Mouse (Mus musculus): Measurements from ENCODE around the gene Fbln5. TPM values are rescaled to one million over a fixed set of nuclear protein-coding genes. Genes with fewer than 3 reads are reported as not detected.

Fbln5 gene
- polyA plus RNA-seq, 1 experiment from 2014 or later, result 70.9 TPM

GRCm38 (mm10) chr12:101833115-101833506 is 14.3 kb upstream of the Fbln5 start:
- Histone ChIP-seq H3K9me3 (ENCODE audit: control insufficient read depth, low read length) (no peaks in the 10 kb centered on the region), H3K36me3 (ENCODE audit: control insufficient read depth, insufficient read depth, low read length) (0 out of 2 replicates have a peak, but pooled peaks cover 7% of the 10 kb centered on the region), H3K4me1 (replicated peaks; ENCODE audit: control insufficient read depth, insufficient read depth) (no peaks in the 10 kb centered on the region), H3K9ac (ENCODE audit: low read length) (no peak overlapping the region), H3K4me3 (ENCODE audit: low read depth, low read length) (no peak overlapping the region), H3K27ac (replicated peaks) (no peak overlapping the region), H3K4me2 (replicated peaks; ENCODE audit: low read depth) (no peak overlapping the region), H3K27me3 (ENCODE audit: control insufficient read depth, insufficient read depth, low read length) (no peaks in the 10 kb centered on the region)
- ATAC-seq (ENCODE audit: low FRiP score, low TSS enrichment), result 0 out of 2 replicates have a peak, but pooled peaks have one; percentile 19
- TF ChIP-seq CTCF (IDR thresholded peaks at IDR 0.05; ENCODE audit: low read depth) (no peak), EP300 (optimal IDR thresholded peaks at IDR 0.05) (no peak)
- no peak for DNase-seq (ENCODE audit: low spot score)
- 91% methylated on average over 6 of the region's 6 CpGs for whole genome bisulfite sequencing

- H3K4me1 ChIP-seq (replicated peaks; ENCODE audit: control insufficient read depth, insufficient read depth), result no peaks in the 10 kb centered on the region
- H3K27ac ChIP-seq (replicated peaks), result no peak overlapping the region
- ATAC-seq (ENCODE audit: low FRiP score, low TSS enrichment) (peak; percentile 33; the same call in 1 of the 2 replicates), DNase-seq (ENCODE audit: low spot score) (no peak)
- WGBS, result 50% methylated on average over 7 of the region's 7 CpGs
- H3K4me3 ChIP-seq (ENCODE audit: low read depth, low read length), result no peak overlapping the region
- 0 out of 2 replicates have a peak, but pooled peaks cover 7% of the 10 kb centered on the region for H3K36me3 ChIP-seq (ENCODE audit: control insufficient read depth, insufficient read depth, low read length)
- no peak overlapping the region for H3K9ac ChIP-seq (ENCODE audit: low read length)
- H3K4me2 ChIP-seq (replicated peaks; ENCODE audit: low read depth), result no peak overlapping the region
- H3K9me3 ChIP-seq (ENCODE audit: control insufficient read depth, low read length), result no peaks in the 10 kb centered on the region
- no peak for TF ChIP-seq CTCF (IDR thresholded peaks at IDR 0.05; ENCODE audit: low read depth)
- TF ChIP-seq EP300 (optimal IDR thresholded peaks at IDR 0.05), result no peak
- no peaks in the 10 kb centered on the region for H3K27me3 ChIP-seq (ENCODE audit: control insufficient read depth, insufficient read depth, low read length)
Measured at GRCm38 (mm10) chr12:101832179-101833114, 13.6 kb upstream of the Fbln5 start.

GRCm38 (mm10) chr12:101831221-101831620 is 12.4 kb upstream of the Fbln5 start:
- ATAC-seq (ENCODE audit: low FRiP score, low TSS enrichment), result peak; percentile 24; the same call in 1 of the 2 replicates
- Histone ChIP-seq H3K4me3 (ENCODE audit: low read depth, low read length) (no peak overlapping the region), H3K9me3 (ENCODE audit: control insufficient read depth, low read length) (no peaks in the 10 kb centered on the region), H3K9ac (ENCODE audit: low read length) (no peak overlapping the region), H3K36me3 (ENCODE audit: control insufficient read depth, insufficient read depth, low read length) (0 out of 2 replicates have a peak, but pooled peaks cover 3% of the 10 kb centered on the region), H3K4me1 (replicated peaks; ENCODE audit: control insufficient read depth, insufficient read depth) (no peaks in the 10 kb centered on the region), H3K4me2 (replicated peaks; ENCODE audit: low read depth) (no peak overlapping the region), H3K27me3 (ENCODE audit: control insufficient read depth, insufficient read depth, low read length) (no peaks in the 10 kb centered on the region), H3K27ac (replicated peaks) (peak overlapping the region; percentile 36; the same call in 1 of the 2 replicates)
- DNase-seq (ENCODE audit: low spot score), result no peak
- WGBS, result 50% methylated on average over 4 of the region's 4 CpGs
- TF ChIP-seq CTCF (IDR thresholded peaks at IDR 0.05; ENCODE audit: low read depth) (no peak), EP300 (optimal IDR thresholded peaks at IDR 0.05) (no peak)

- Histone ChIP-seq H3K4me1 (replicated peaks; ENCODE audit: control insufficient read depth, insufficient read depth) (no peaks in the 10 kb centered on the region; the same call in 1 of the 2 replicates), H3K27ac (replicated peaks) (no peak overlapping the region), H3K4me2 (replicated peaks; ENCODE audit: low read depth) (no peak overlapping the region), H3K27me3 (ENCODE audit: control insufficient read depth, insufficient read depth, low read length) (no peaks in the 10 kb centered on the region), H3K9ac (ENCODE audit: low read length) (no peak overlapping the region), H3K9me3 (ENCODE audit: control insufficient read depth, low read length) (no peaks in the 10 kb centered on the region), H3K4me3 (ENCODE audit: low read depth, low read length) (no peak overlapping the region), H3K36me3 (ENCODE audit: control insufficient read depth, insufficient read depth, low read length) (no peaks in the 10 kb centered on the region)
- WGBS, result 91% methylated on average over 4 of the region's 4 CpGs
- TF ChIP-seq EP300 (optimal IDR thresholded peaks at IDR 0.05) (no peak), CTCF (IDR thresholded peaks at IDR 0.05; ENCODE audit: low read depth) (no peak)
- no peak for ATAC-seq (ENCODE audit: low FRiP score, low TSS enrichment)
- DNase-seq (ENCODE audit: low spot score), result no peak
Measured at GRCm38 (mm10) chr12:101823161-101823560, 4.3 kb upstream of the Fbln5 start.

GRCm38 (mm10) chr12:101821596-101821995 is 2.7 kb upstream of the Fbln5 start:
- ATAC-seq (ENCODE audit: low FRiP score, low TSS enrichment) (no peak), DNase-seq (ENCODE audit: low spot score) (no peak)
- no peak overlapping the region for H3K4me3 ChIP-seq (ENCODE audit: low read depth, low read length)
- no peak overlapping the region for H3K4me2 ChIP-seq (replicated peaks; ENCODE audit: low read depth)
- H3K9me3 ChIP-seq (ENCODE audit: control insufficient read depth, low read length), result no peaks in the 10 kb centered on the region
- H3K27me3 ChIP-seq (ENCODE audit: control insufficient read depth, insufficient read depth, low read length), result no peaks in the 10 kb centered on the region
- H3K4me1 ChIP-seq (replicated peaks; ENCODE audit: control insufficient read depth, insufficient read depth), result no peaks in the 10 kb centered on the region; the same call in 1 of the 2 replicates
- WGBS, result 10% methylated on average over 3 of the region's 3 CpGs
- TF ChIP-seq EP300 (optimal IDR thresholded peaks at IDR 0.05) (no peak), CTCF (IDR thresholded peaks at IDR 0.05; ENCODE audit: low read depth) (no peak)
- no peak overlapping the region for H3K27ac ChIP-seq (replicated peaks)
- H3K36me3 ChIP-seq (ENCODE audit: control insufficient read depth, insufficient read depth, low read length), result no peaks in the 10 kb centered on the region
- no peak overlapping the region for H3K9ac ChIP-seq (ENCODE audit: low read length)

GRCm38 (mm10) chr12:101819570-101819969 is 715 bp upstream of the Fbln5 start:
- ATAC-seq (ENCODE audit: low FRiP score, low TSS enrichment), result no peak

More at GRCm38 (mm10) chr12:101819570-101819969, 715 bp upstream of the Fbln5 start:
- Histone ChIP-seq H3K4me2 (replicated peaks; ENCODE audit: low read depth) (peak overlapping the region; percentile 89), H3K27ac (replicated peaks) (no peak overlapping the region), H3K4me3 (ENCODE audit: low read depth, low read length) (peak overlapping the region; percentile 58), H3K4me1 (replicated peaks; ENCODE audit: control insufficient read depth, insufficient read depth) (no peaks in the 10 kb centered on the region; the same call in 1 of the 2 replicates), H3K9ac (ENCODE audit: low read length) (peak overlapping the region; percentile 56; the same call in 1 of the 2 replicates), H3K9me3 (ENCODE audit: control insufficient read depth, low read length) (no peaks in the 10 kb centered on the region), H3K36me3 (ENCODE audit: control insufficient read depth, insufficient read depth, low read length) (no peaks in the 10 kb centered on the region), H3K27me3 (ENCODE audit: control insufficient read depth, insufficient read depth, low read length) (no peaks in the 10 kb centered on the region)
- WGBS, result 33% methylated on average over 9 of the region's 9 CpGs
- no peak for TF ChIP-seq EP300 (optimal IDR thresholded peaks at IDR 0.05)
- no peak for TF ChIP-seq CTCF (IDR thresholded peaks at IDR 0.05; ENCODE audit: low read depth)
- no peak for DNase-seq (ENCODE audit: low spot score)

Measured in stomach, postnatal 0 days (tissue).